Mouse (Mus musculus) bone marrow, adult 2 months (tissue): ENCODE measurements around the gene Tenm4.

Experiments used
- CTCF ChIP-seq: fragments of 200-500 bp; IDR thresholded peaks from 2 replicates; pipeline ENCODE4 v1.5.1; 2011; ENCODE audit warnings: low read length, control low read depth; ENCODE audit not compliant: control insufficient read depth, insufficient read depth
- POLR2A ChIP-seq: fragments of 200-500 bp; IDR thresholded peaks from 2 replicates; pipeline ENCODE4 v1.6.1; 2011; ENCODE audit warnings: low read depth, mild to moderate bottlenecking, control low read depth, low read length, borderline replicate concordance; ENCODE audit not compliant: control insufficient read depth

GRCm38 (mm10) chr7:96731947-96732346, 560.9 kb downstream of the Tenm4 start:
- TF ChIP-seq CTCF = no peak
- TF ChIP-seq POLR2A = no peak
